Mouse (Mus musculus) gastrocnemius, adult 2 months (tissue): ENCODE data around the gene Snx29. TPM values are rescaled to one million over a fixed set of nuclear protein-coding genes. Genes with fewer than 3 reads are reported as not detected.
A peak's percentile ranks its signal among the peaks of the same experiment; 100 is the strongest.
"Not testable (repeated sequence)": the region's sequence is repeated elsewhere in the genome, so short reads cannot be mapped to it uniquely, and the experiment has no call there.

ENCODE experiments used
- DNase-seq: peaks from one replicate; pipeline ENCODE4 v3.0.0; 2022
- H3K27ac ChIP-seq: fragments of 200-600 bp; 2 replicates; pipeline ENCODE4 v1.8.1; 2022; ENCODE audit warnings: mild to moderate bottlenecking
- H3K4me3 ChIP-seq: fragments of 200-600 bp; 2 replicates; pipeline ENCODE4 v1.8.1; 2022; ENCODE audit warnings: mild to moderate bottlenecking, moderate library complexity
- CTCF ChIP-seq: fragments of 200-600 bp; IDR thresholded peaks from 2 replicates; pipeline ENCODE4 v1.8.1; 2022; ENCODE audit warnings: antibody characterized with exemption, mild to moderate bottlenecking, moderate library complexity
- intact Hi-C: fragments of 180-260 bp; cut with DNase I; formaldehyde crosslinking; loops from one replicate; pipeline ENCODE4 v1.15.1; 2025
- total RNA-seq, 2 experiments: library from RNA; stranded (reverse); gene quantifications; 2 replicates each; pipeline ENCODE4 v1.2.3; 2021

Gene Snx29
- total RNA-seq, 2 experiments from 2014 or later, result 9.6 to 11.6 TPM

- H3K4me3 ChIP-seq, result no peak overlapping the region
- no peak for DNase-seq
- no peak for TF ChIP-seq CTCF
- H3K27ac ChIP-seq, result no peak overlapping the region
- intact Hi-C loops, result no loop called here
Measured at GRCm38 (mm10) chr16:11315786-11316320, 6.9 kb upstream of the Snx29 start.

- H3K27ac ChIP-seq, result no peak overlapping the region
- H3K4me3 ChIP-seq, result no peak overlapping the region
- TF ChIP-seq CTCF, result no peak; the same call in 1 of the 2 replicates
- intact Hi-C loops, result no loop called here
- no peak for DNase-seq
Measured at GRCm38 (mm10) chr16:11316748-11317147, 6.0 kb upstream of the Snx29 start.

GRCm38 (mm10) chr16:11317324-11317723 is 5.4 kb upstream of the Snx29 start:
- TF ChIP-seq CTCF, result no peak
- no peak overlapping the region for H3K4me3 ChIP-seq
- 0 out of 2 replicates have a peak overlapping the region, but pooled peaks have one; percentile 6 for H3K27ac ChIP-seq
- intact Hi-C loops, result no loop called here
- no peak for DNase-seq

DNA sequence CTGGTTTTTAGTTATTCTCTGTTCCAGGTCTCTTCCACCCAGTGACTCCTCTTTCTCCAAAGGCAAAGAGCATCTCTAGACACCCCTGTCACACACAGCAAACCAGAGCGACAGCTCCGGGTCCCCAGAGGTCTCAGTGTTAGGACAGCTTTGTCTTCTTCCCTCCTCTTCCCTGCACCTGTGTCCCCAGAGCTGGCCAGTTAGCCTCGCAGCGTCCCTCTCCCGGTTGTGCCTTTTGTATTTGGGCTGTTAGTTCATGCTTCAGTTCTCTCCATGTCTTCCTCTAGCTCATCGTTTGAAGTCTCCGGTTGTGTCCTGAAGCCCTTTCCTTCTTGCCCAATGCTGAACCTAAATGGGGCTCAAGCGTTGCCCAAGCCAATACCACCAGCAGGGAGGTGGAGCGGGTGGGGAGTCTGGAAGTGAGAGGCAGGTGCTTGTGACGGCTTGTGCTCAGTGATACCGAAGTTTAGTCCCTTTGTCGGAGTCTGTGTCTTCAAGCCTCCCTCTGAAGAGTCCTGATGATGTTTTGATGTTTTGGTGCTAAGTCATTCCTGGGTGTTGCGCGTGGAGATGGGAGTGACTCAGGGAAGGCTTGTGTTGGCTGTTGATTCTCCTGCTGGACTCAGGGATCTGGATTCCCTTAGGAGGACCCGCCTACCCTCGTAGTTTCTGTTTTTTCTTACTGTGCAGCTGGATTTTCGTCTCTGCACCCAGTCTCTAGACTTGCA is 780 bp downstream of the Snx29 start:
- peak; percentile 43 for DNase-seq
- TF ChIP-seq CTCF, result no peak
- peak overlapping the region; percentile 94 for H3K27ac ChIP-seq
- intact Hi-C loops, result loop anchor here (2.0 to 10.0 kb wide), 4 partner anchors 69 to 149 kb away; partner anchors contain the start of genes Gspt1, Rsl1d1 and Zc3h7a
- peak overlapping the region; percentile 90 for H3K4me3 ChIP-seq

DNA sequence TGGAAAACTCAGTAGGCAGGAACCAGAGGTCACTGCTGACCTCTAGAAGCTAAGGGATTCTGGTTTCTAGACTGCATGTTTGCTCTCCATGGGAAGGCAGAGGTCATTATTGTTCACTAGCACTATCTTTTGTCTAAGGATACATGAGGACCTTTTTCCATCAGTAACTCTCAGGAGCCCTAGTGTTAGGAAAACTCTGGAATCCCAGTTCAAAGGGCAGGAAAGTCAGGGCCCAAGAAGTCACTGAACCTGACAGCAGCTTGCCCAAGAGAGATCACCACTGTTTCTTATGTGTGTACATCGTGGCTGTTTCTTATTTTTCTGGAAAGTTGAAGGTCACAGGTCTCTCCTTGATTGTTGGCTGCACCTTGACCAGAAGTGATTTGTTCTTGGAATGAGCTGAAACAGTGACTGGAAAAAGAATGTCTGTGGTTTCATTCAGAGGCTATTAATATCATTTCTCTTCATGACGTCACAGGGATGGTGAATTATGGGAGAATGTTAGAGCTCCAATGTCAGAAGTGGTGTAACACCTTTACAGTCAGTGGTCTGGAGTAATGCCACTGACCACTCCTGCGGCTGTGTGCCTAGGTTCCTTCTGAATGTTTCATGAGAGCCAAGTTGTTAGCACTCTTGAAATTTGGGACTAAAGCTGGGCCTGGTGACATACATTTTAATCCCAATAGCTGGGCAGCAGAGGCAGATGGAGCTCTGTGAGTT is 7.5 kb downstream of the Snx29 start:
- intact Hi-C loops, result no loop called here
- Histone ChIP-seq H3K4me3 (no peak overlapping the region), H3K27ac (no peak overlapping the region)
- no peak for TF ChIP-seq CTCF
- DNase-seq, result no peak

GRCm38 (mm10) chr16:11331030-11331429 is 8.3 kb downstream of the Snx29 start:
- no peak for TF ChIP-seq CTCF
- DNase-seq, result no peak
- H3K4me3 ChIP-seq, result no peak overlapping the region
- no peak overlapping the region for H3K27ac ChIP-seq
- intact Hi-C loops, result no loop called here

- Histone ChIP-seq H3K4me3 (no peak overlapping the region), H3K27ac (peak overlapping the region; percentile 68)
- no peak for TF ChIP-seq CTCF
- peak; percentile 38 for DNase-seq
- intact Hi-C loops, result no loop called here
Measured at GRCm38 (mm10) chr16:11343292-11343815, 20.6 kb downstream of the Snx29 start.

DNA sequence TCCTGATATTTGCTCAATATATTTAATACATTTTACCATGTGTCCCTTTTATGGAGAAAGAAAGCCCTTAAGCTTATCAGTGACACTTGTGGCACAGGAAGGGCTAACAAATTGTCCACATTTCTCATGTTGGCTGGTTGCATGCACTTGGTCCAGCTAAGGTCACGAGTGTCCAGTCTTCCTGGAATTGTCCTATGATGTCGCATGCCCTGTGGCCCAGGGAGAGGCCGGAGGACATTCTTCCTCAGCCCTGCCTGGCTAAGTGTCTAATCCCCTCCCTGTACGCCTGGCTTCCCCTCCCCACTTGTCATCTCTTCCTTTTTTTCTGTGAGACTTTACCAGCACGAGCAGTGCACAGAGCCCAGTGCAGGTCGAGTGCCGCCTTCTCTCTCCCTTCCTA is 29.2 kb downstream of the Snx29 start:
- no peak for DNase-seq
- no peak for TF ChIP-seq CTCF
- no peak overlapping the region for H3K27ac ChIP-seq
- intact Hi-C loops, result no loop called here
- H3K4me3 ChIP-seq, result no peak overlapping the region

DNA sequence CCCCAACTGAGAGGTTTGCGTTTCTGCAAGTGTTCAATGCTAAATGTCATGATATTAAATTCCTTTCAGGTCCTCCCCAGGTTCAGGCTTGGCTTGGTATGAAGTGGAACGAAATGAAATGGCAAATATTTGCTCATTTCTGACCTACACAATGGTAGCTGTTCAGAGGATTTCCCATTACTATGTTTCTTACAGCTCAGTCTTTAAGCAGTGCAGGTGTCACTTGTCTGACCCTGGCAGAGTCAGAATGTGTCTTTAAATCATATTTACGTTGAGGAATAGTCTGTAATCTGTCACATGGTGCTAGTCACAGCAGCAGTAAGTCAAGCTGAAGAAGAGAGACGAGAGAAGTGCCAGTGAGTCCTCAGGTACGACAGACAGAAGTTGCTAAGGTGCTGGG is 36.5 kb downstream of the Snx29 start:
- H3K27ac ChIP-seq, result no peak overlapping the region
- TF ChIP-seq CTCF, result no peak
- DNase-seq, result no peak
- no peak overlapping the region for H3K4me3 ChIP-seq
- intact Hi-C loops, result no loop called here

- no peak for TF ChIP-seq CTCF
- intact Hi-C loops, result no loop called here
- Histone ChIP-seq H3K4me3 (no peak overlapping the region), H3K27ac (no peak overlapping the region)
- no peak for DNase-seq
Measured at GRCm38 (mm10) chr16:11359919-11360318, 37.2 kb downstream of the Snx29 start.

- H3K4me3 ChIP-seq, DNase-seq, intact Hi-C loops, H3K27ac ChIP-seq: not testable (repeated sequence)
Measured at GRCm38 (mm10) chr16:11360576-11360975, 37.9 kb downstream of the Snx29 start.

- intact Hi-C loops, result no loop called here
- no peak for TF ChIP-seq CTCF
Measured at GRCm38 (mm10) chr16:11365626-11366025, 42.9 kb downstream of the Snx29 start.

DNA sequence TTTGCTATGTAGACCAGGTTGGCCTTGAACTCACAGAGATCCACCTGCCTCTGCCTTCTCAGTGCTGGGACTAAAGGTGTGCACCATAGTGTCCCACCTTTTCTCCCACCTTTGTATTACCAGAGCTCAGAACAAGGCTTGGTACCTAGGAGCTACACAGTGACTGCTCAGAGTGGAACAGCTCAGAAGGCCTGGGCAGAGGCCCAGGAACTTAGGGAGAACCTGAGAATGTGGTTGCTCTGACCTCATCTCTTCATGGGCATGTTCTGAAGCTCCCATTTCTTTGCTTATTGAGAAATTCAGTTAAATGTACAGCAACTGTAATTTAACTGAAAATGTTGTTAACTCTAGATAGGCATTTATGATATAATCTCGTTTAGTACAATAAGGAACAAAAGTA is 44.1 kb downstream of the Snx29 start:
- intact Hi-C loops, result no loop called here
- DNase-seq, result no peak
- Histone ChIP-seq H3K4me3 (no peak overlapping the region), H3K27ac (no peak overlapping the region)
- no peak for TF ChIP-seq CTCF

More at GRCm38 (mm10) chr16:11365626-11366025, 42.9 kb downstream of the Snx29 start:
- DNase-seq, result no peak
- Histone ChIP-seq H3K27ac (no peak overlapping the region), H3K4me3 (no peak overlapping the region)
